Mouse (Mus musculus) myocyte (in vitro differentiated cells): ENCODE results near the gene Zfp853. TPM values are rescaled to one million over a fixed set of nuclear protein-coding genes. Genes with fewer than 3 reads are reported as not detected.
A peak's percentile ranks its signal among the peaks of the same experiment; 100 is the strongest.

Experiments
- H3K27me3 ChIP-seq: one replicate; pipeline ENCODE4 v1.6.1; 2011; ENCODE audit not compliant: control insufficient read depth, insufficient read depth, insufficient read length
- H3K36me3 ChIP-seq: one replicate; pipeline ENCODE4 v1.6.1; 2011; ENCODE audit not compliant: control insufficient read depth, insufficient read depth
- H3K4me2 ChIP-seq: one replicate; pipeline ENCODE4 v1.6.1; 2011; ENCODE audit warnings: low read depth, control low read depth
- H3K4me3 ChIP-seq: one replicate; pipeline ENCODE4 v1.5.1; 2011; ENCODE audit warnings: mild to moderate bottlenecking, control low read depth, moderate library complexity
- H3K79me2 ChIP-seq: one replicate; pipeline ENCODE4 v1.6.1; 2011; ENCODE audit not compliant: control insufficient read depth, insufficient read depth
- H3ac ChIP-seq: one replicate; pipeline ENCODE4 v1.6.1; 2011; ENCODE audit not compliant: control insufficient read depth, insufficient read length
- CEBPB ChIP-seq: IDR thresholded peaks from 2 replicates; pipeline ENCODE4 v1.6.1; 2011; ENCODE audit warnings: mild to moderate bottlenecking, moderate library complexity; ENCODE audit not compliant: poor library complexity, insufficient read depth, severe bottlenecking
- E2F4 ChIP-seq: IDR thresholded peaks from one replicate; pipeline ENCODE4 v1.6.1; 2011; ENCODE audit warnings: mild to moderate bottlenecking, control low read depth, moderate library complexity; ENCODE audit not compliant: insufficient read depth
- MAX ChIP-seq: IDR thresholded peaks from one replicate; pipeline ENCODE4 v1.6.1; 2011; ENCODE audit warnings: low read depth, mild to moderate bottlenecking, control low read depth
- MYOD1 ChIP-seq, 3 experiments: IDR thresholded peaks; one replicate each; pipeline ENCODE4 v1.6.1; 2011; ENCODE audit warnings: control low read depth in 2 of 3, low read depth in 2 of 3, mild to moderate bottlenecking in 2 of 3, moderate library complexity in 1 of 3; ENCODE audit not compliant: insufficient read length in 2 of 3, control insufficient read depth in 1 of 3
- MYOG ChIP-seq, 3 experiments: IDR thresholded peaks; one replicate each; pipeline ENCODE4 v1.6.1; 2011; ENCODE audit warnings: control low read depth in 2 of 3, low read depth in 2 of 3, mild to moderate bottlenecking in 2 of 3; ENCODE audit not compliant: insufficient read length in 2 of 3, control insufficient read depth in 1 of 3, insufficient read depth in 1 of 3
- POLR2A ChIP-seq: IDR thresholded peaks from one replicate; pipeline ENCODE4 v1.6.1; 2011; ENCODE audit warnings: low read depth, mild to moderate bottlenecking, control low read depth, moderate library complexity; ENCODE audit not compliant: insufficient read length
- POLR2AphosphoS2 ChIP-seq: IDR thresholded peaks from one replicate; pipeline ENCODE4 v1.6.1; 2011; ENCODE audit warnings: low read depth, control low read depth; ENCODE audit not compliant: insufficient read length
- REST ChIP-seq: IDR thresholded peaks from one replicate; pipeline ENCODE4 v1.6.1; 2011; ENCODE audit warnings: mild to moderate bottlenecking, control low read depth, moderate library complexity; ENCODE audit not compliant: insufficient read depth, insufficient read length
- SRF ChIP-seq: IDR thresholded peaks from one replicate; pipeline ENCODE4 v1.6.1; 2011; ENCODE audit warnings: low read depth; ENCODE audit not compliant: control insufficient read depth, insufficient read length
- TCF12 ChIP-seq: IDR thresholded peaks from one replicate; pipeline ENCODE4 v1.6.1; 2011; ENCODE audit warnings: mild to moderate bottlenecking, control low read depth; ENCODE audit not compliant: poor library complexity, insufficient read depth, severe bottlenecking
- TCF3 ChIP-seq: IDR thresholded peaks from one replicate; pipeline ENCODE4 v1.6.1; 2011; ENCODE audit warnings: low read depth, control low read depth; ENCODE audit not compliant: insufficient read length
- USF1 ChIP-seq: IDR thresholded peaks from one replicate; pipeline ENCODE4 v1.6.1; 2011; ENCODE audit warnings: low read depth, mild to moderate bottlenecking, control low read depth, moderate library complexity
- polyA plus RNA-seq: library from polyadenylated mRNA; unstranded; fragments of >200 nt; fragmentation: generic; extraction: Trizol; gene quantifications from one replicate; pipeline ENCODE4 v1.2.1, GENCODE M21; 2012; ENCODE audit warnings: missing spikeins

The Zfp853 gene
- polyA plus RNA-seq, 1 experiment, result 0.01 TPM

DNA sequence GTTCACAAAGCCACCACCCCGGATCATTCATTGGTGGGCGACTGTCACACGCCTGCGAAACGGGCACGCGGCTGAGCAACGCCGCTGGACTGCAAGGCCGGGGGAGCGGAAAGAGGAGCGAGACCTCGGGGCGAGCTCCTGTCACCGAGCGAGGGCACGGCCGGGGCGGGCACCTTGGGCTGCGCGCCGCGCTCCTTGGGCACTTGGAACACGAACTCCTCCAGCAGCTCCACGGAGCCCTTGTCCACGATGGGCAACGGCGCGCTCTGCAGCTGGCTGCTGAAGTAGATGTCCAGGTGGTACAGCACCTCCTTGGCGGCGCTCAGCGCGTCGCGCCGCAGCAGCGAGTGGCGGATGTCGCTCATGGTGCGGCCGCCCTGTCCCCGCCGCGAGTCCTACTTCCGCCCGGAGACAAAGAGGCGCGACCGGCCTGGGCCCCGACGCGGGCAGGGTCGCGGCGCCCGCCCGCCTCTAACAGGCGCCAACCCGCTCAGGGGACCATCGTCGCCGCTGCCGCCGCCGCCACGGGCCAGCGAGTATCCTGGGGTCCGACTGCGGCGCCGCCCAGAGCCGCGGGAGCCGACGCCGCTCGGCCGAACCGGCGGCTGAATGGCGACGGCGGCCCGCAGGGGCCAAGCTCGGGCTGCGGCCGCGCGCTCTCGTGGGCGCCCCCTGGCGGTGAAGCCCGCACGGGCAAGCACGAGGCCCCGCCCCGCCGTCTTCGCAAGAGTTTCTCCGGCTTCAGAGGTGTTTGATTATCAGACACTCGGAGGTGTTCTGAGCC lies 21.5 kb upstream of the Zfp853 start, which contains the start of gene E130309D02Rik:
Gene E130309D02Rik (minus strand): TSS at position 631 of the 784 bp plus-strand sequence.
- H3K4me2 ChIP-seq, result peak within 1 kb of the TSS; percentile 82
- no peaks in the 10 kb centered on the region for H3K27me3 ChIP-seq
- peaks cover 19% of the 10 kb centered on the region for H3K79me2 ChIP-seq
- peak within 1 kb of the TSS; percentile 43 for H3K4me3 ChIP-seq
- H3K36me3 ChIP-seq, result peaks cover 13% of the 10 kb centered on the region
- peak within 1 kb of the TSS; percentile 50 for H3ac ChIP-seq
- TF ChIP-seq E2F4 (no peak), TCF12 (no peak), USF1 (no peak), CEBPB (no peak), MYOG (IDR thresholded peaks at IDR 0.05; ENCODE audit: control insufficient read depth in 1 of 3, insufficient read depth in 1 of 3, insufficient read length in 2 of 3, low read depth in 2 of 3) (no peak), MAX (no peak), POLR2AphosphoS2 (peak; percentile 75), MYOD1 (IDR thresholded peaks at IDR 0.05; ENCODE audit: control insufficient read depth in 1 of 3, insufficient read length in 2 of 3, low read depth in 2 of 3) (no peak), POLR2A (peak; percentile 88), TCF3 (no peak), SRF (no peak), REST (no peak)

DNA sequence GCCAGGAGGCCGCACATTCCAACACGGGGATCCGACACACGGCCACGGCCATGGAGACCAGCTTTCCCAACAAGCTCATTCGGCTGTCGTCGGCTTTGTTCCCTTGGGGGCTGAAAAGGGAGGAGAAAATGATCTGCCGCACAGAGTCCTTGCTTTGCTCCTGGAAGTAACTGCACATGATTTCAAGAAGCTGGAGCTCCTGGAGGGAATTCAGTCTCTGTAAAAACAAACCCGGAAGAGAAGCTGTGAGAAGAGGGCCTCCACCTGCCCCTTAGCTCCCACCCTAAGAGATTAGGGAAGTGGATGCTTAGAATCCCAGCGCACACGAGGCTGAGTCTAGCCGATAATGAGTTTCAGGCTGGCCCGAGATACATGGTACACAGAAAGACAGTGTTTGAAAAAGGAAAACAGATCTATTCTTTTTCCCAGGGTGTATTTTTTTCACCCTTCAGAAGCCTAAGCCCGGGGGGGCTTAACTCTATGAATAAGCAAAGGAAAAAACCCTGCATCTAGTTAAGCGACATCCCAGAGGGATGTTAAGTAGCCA lies 20.8 kb upstream of the Zfp853 start:
- Histone ChIP-seq H3ac (peak overlapping the region; percentile 50), H3K4me3 (peak overlapping the region; percentile 43), H3K4me2 (peak overlapping the region; percentile 82), H3K79me2 (peaks cover 19% of the 10 kb centered on the region), H3K36me3 (peaks cover 14% of the 10 kb centered on the region), H3K27me3 (no peaks in the 10 kb centered on the region)
- TF ChIP-seq TCF12, result no peak

DNA sequence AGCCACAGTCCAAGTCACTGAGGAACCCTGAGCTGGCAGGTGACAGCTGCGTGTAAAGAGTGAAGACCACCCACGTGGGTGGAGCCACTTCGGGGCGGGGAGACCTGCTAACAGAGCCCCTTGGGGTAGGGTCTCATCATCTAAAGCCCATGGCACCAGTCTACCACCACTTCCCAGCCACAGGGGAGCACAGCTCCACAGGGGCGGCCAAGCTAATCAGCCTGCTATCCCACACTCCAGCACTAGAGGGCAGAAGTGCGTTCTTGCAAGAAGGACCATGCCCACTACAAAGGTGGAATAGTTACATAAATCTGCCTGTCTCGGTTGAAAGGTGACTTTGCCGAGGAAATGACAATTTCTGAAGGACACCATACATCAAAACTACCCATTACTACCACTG lies 18.5 kb upstream of the Zfp853 start:
- H3K79me2 ChIP-seq, result peaks cover 19% of the 10 kb centered on the region
- no peak overlapping the region for H3ac ChIP-seq
- peaks cover 15% of the 10 kb centered on the region for H3K36me3 ChIP-seq
- H3K4me2 ChIP-seq, result no peak overlapping the region
- H3K27me3 ChIP-seq, result no peaks in the 10 kb centered on the region
- TF ChIP-seq REST (no peak), E2F4 (no peak), POLR2A (no peak), POLR2AphosphoS2 (no peak), SRF (no peak), USF1 (no peak), TCF3 (no peak), TCF12 (no peak), CEBPB (no peak), MYOG (IDR thresholded peaks at IDR 0.05; ENCODE audit: control insufficient read depth in 1 of 3, insufficient read depth in 1 of 3, insufficient read length in 2 of 3, low read depth in 2 of 3) (no peak), MYOD1 (IDR thresholded peaks at IDR 0.05; ENCODE audit: control insufficient read depth in 1 of 3, insufficient read length in 2 of 3, low read depth in 2 of 3) (no peak), MAX (no peak)
- H3K4me3 ChIP-seq, result no peak overlapping the region

DNA sequence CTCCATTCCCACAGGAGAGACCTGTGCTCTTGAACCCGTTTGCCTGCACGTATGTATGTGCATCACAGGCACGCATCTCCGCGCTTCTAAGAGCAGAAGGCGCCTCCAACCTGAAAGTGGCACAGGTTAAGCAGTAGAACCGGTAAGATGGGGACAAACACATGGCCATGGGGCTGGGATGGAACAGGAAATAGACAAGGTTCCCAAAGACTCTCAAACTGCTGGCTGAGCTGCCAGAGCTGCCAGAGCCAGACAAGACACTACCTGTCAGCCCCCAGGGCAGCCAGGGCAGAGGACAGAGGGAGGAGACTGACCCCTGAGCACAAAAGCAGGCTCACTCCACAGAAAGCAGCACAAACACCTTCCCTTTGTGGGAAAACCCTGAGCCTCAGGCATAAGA lies 16.5 kb upstream of the Zfp853 start:
- no peaks in the 10 kb centered on the region for H3K27me3 ChIP-seq
- peaks cover 23% of the 10 kb centered on the region for H3K36me3 ChIP-seq
- TF ChIP-seq MAX (no peak), TCF3 (no peak)
- no peak overlapping the region for H3K4me2 ChIP-seq
- no peak overlapping the region for H3ac ChIP-seq
- no peak overlapping the region for H3K4me3 ChIP-seq
- H3K79me2 ChIP-seq, result peaks cover 26% of the 10 kb centered on the region

DNA sequence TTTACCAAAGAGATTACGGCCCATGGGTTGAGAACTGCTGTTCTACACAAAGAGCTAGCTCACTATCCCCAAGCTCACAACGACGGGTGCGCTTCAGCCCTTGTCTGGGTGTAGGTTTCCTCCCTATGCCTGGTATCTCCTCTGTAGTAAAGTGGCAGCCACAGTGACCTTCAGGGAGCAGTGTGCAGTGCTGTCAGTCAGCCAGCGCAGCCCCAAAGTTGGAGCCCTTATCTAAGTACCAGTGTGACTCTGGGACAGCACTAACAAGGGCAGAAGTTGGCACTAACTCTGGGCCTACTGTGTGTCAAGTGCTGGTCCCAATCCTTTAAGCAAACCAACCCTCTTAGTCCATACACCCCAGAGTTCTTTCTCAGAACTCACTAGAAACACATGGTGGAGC lies 15.4 kb upstream of the Zfp853 start:
- Histone ChIP-seq H3K4me2 (no peak overlapping the region), H3K36me3 (peaks cover 23% of the 10 kb centered on the region), H3K4me3 (no peak overlapping the region), H3K79me2 (peaks cover 20% of the 10 kb centered on the region), H3ac (no peak overlapping the region), H3K27me3 (no peaks in the 10 kb centered on the region)
- TF ChIP-seq USF1 (no peak), MYOG (IDR thresholded peaks at IDR 0.05; ENCODE audit: control insufficient read depth in 1 of 3, insufficient read depth in 1 of 3, insufficient read length in 2 of 3, low read depth in 2 of 3) (no peak), TCF12 (no peak), SRF (no peak), POLR2AphosphoS2 (no peak), E2F4 (no peak), MYOD1 (IDR thresholded peaks at IDR 0.05; ENCODE audit: control insufficient read depth in 1 of 3, insufficient read length in 2 of 3, low read depth in 2 of 3) (no peak), TCF3 (no peak), MAX (no peak), POLR2A (no peak), REST (no peak), CEBPB (no peak)
